Mouse (Mus musculus) embryonic fibroblast, embryonic 13.5 days (primary cell): Measurements from ENCODE around the gene Rtp1. TPM values are rescaled to one million over a fixed set of nuclear protein-coding genes. Genes with fewer than 3 reads are reported as not detected.

Experiments
- H3K27ac ChIP-seq: 2 replicates; pipeline ENCODE4 v1.5.1; 2012; ENCODE audit warnings: low read length, control low read depth, inconsistent platforms; ENCODE audit not compliant: insufficient read depth
- H3K4me1 ChIP-seq: 2 replicates; pipeline ENCODE4 v1.6.1; 2011; ENCODE audit warnings: low read length; ENCODE audit not compliant: control insufficient read depth, insufficient read depth
- H3K4me3 ChIP-seq: 2 replicates; pipeline ENCODE4 v1.5.1; 2011; ENCODE audit warnings: mild to moderate bottlenecking, control low read depth, low read length; ENCODE audit not compliant: insufficient read depth
- CTCF ChIP-seq: IDR thresholded peaks from 2 replicates; pipeline ENCODE4 v1.5.1; 2011; ENCODE audit warnings: mild to moderate bottlenecking, control low read depth, low read length, moderate library complexity, borderline replicate concordance; ENCODE audit not compliant: insufficient read depth
- POLR2A ChIP-seq: IDR thresholded peaks from 2 replicates; pipeline ENCODE4 v1.6.1; 2011; ENCODE audit warnings: low read depth, mild to moderate bottlenecking, control low read depth, low read length, moderate library complexity
- polyA plus RNA-seq: library from polyadenylated mRNA; stranded (reverse); fragments of >200 nt; gene quantifications from 2 replicates; pipeline ENCODE4 v1.2.4, GENCODE M21; 2011; ENCODE audit warnings: low read depth; ENCODE audit not compliant: missing spikeins, insufficient read length

Gene Rtp1
- polyA plus RNA-seq, 1 experiment, result not detected

GRCm38 (mm10) chr16:23416657-23417293 lies 12.2 kb upstream of the Rtp1 start:
- TF ChIP-seq POLR2A, result no peak
- TF ChIP-seq CTCF, result no peak
- Histone ChIP-seq H3K4me1 (no peaks in the 10 kb centered on the region), H3K27ac (no peak overlapping the region), H3K4me3 (no peak overlapping the region)

- no peak overlapping the region for H3K27ac ChIP-seq
- no peak overlapping the region for H3K4me3 ChIP-seq
- TF ChIP-seq CTCF, result no peak
- no peak for TF ChIP-seq POLR2A
- no peaks in the 10 kb centered on the region for H3K4me1 ChIP-seq
Measured at GRCm38 (mm10) chr16:23417456-23418240, 11.3 kb upstream of the Rtp1 start.

GRCm38 (mm10) chr16:23419565-23420085 lies 9.3 kb upstream of the Rtp1 start:
- H3K27ac ChIP-seq, result no peak overlapping the region
- no peak overlapping the region for H3K4me3 ChIP-seq
- TF ChIP-seq CTCF (no peak), POLR2A (no peak)
- H3K4me1 ChIP-seq, result peaks cover 6% of the 10 kb centered on the region; the same call in 1 of the 2 replicates

- no peak overlapping the region for H3K4me3 ChIP-seq
Measured at GRCm38 (mm10) chr16:23423825-23424224, 5.1 kb upstream of the Rtp1 start.

GRCm38 (mm10) chr16:23427701-23428100 lies 1.2 kb upstream of the Rtp1 start:
- H3K4me3 ChIP-seq, result no peak overlapping the region
- peaks cover 6% of the 10 kb centered on the region; the same call in 1 of the 2 replicates for H3K4me1 ChIP-seq
- TF ChIP-seq POLR2A, result no peak
- no peak for TF ChIP-seq CTCF
- no peak overlapping the region for H3K27ac ChIP-seq

More at GRCm38 (mm10) chr16:23423825-23424224, 5.1 kb upstream of the Rtp1 start:
- Histone ChIP-seq H3K27ac (peak overlapping the region; percentile 92), H3K4me1 (peaks cover 6% of the 10 kb centered on the region; the same call in 1 of the 2 replicates)
- no peak for TF ChIP-seq POLR2A
- no peak for TF ChIP-seq CTCF

GRCm38 (mm10) chr16:23429991-23430390 lies 1.1 kb downstream of the Rtp1 start:
- H3K4me1 ChIP-seq, result no peaks in the 10 kb centered on the region
- TF ChIP-seq POLR2A (no peak), CTCF (no peak)
- H3K27ac ChIP-seq, result no peak overlapping the region
- H3K4me3 ChIP-seq, result no peak overlapping the region

- Histone ChIP-seq H3K4me3 (no peak overlapping the region), H3K27ac (no peak overlapping the region), H3K4me1 (no peaks in the 10 kb centered on the region)
- TF ChIP-seq POLR2A (no peak), CTCF (peak; percentile 14; the same call in 1 of the 2 replicates)
Measured at GRCm38 (mm10) chr16:23437404-23438166, 8.7 kb downstream of the Rtp1 start.

- H3K4me1 ChIP-seq, result no peaks in the 10 kb centered on the region
- H3K4me3 ChIP-seq, result no peak overlapping the region
- no peak overlapping the region for H3K27ac ChIP-seq
- no peak for TF ChIP-seq POLR2A
- TF ChIP-seq CTCF, result no peak
Measured at GRCm38 (mm10) chr16:23444231-23444630, 15.3 kb downstream of the Rtp1 start.

GRCm38 (mm10) chr16:23449946-23450345 lies 21.0 kb downstream of the Rtp1 start:
- no peak overlapping the region for H3K4me3 ChIP-seq
- peak overlapping the region; percentile 75; the same call in 1 of the 2 replicates for H3K27ac ChIP-seq
- no peak for TF ChIP-seq CTCF
- TF ChIP-seq POLR2A, result no peak
- H3K4me1 ChIP-seq, result peaks cover 3% of the 10 kb centered on the region; the same call in 1 of the 2 replicates

GRCm38 (mm10) chr16:23450816-23451215 lies 21.9 kb downstream of the Rtp1 start:
- no peak overlapping the region for H3K4me3 ChIP-seq
- no peak for TF ChIP-seq CTCF
- TF ChIP-seq POLR2A, result no peak
- H3K4me1 ChIP-seq, result peaks cover 8% of the 10 kb centered on the region; the same call in 1 of the 2 replicates
- H3K27ac ChIP-seq, result peak overlapping the region; percentile 75; the same call in 1 of the 2 replicates
